Mouse (Mus musculus) stomach, postnatal 0 days (tissue): ENCODE results near the gene 4931428F04Rik.

ENCODE experiments used
- CTCF ChIP-seq: IDR thresholded peaks from 2 replicates; pipeline ENCODE4 v1.5.1; 2016; ENCODE audit warnings: antibody characterized with exemption, low read depth, mild to moderate bottlenecking, moderate library complexity
- EP300 ChIP-seq: optimal IDR thresholded peaks from 2 replicates; pipeline ENCODE3; 2016; ENCODE audit warnings: antibody characterized with exemption

GRCm38 (mm10) chr8:105286907-105287306 is 2.8 kb downstream of the 4931428F04Rik start:
- TF ChIP-seq EP300, result no peak
- TF ChIP-seq CTCF, result no peak
